Mouse (Mus musculus) liver, embryonic 14.5 days (tissue): ENCODE results near the gene Ccdc13. TPM values are rescaled to one million over a fixed set of nuclear protein-coding genes. Genes with fewer than 3 reads are reported as not detected.

Experiments
- ATAC-seq: fragments of 200-750 bp; cut with Nextera tagmentation; 2 replicates; pipeline ENCODE4 v1.8.0; 2017; ENCODE audit warnings: moderate number of reproducible peaks, mild to moderate bottlenecking, moderate library complexity; ENCODE audit not compliant: insufficient read depth
- DNase-seq, 3 experiments: peaks; one replicate each; pipeline ENCODE4 v3.0.0-alpha.2; 2012 to 2013; ENCODE audit warnings: low read depth in 3 of 3, low spot score in 3 of 3
- H3K27ac ChIP-seq: fragments of 300-500 bp; sonication (generic); 2 replicates; pipeline ENCODE4 v1.5.1; 2014; ENCODE audit warnings: moderate library complexity, mild to moderate bottlenecking, control low read depth, inconsistent platforms
- H3K27me3 ChIP-seq: fragments of 300-500 bp; sonication (generic); 2 replicates; pipeline ENCODE4 v1.6.1; 2014; ENCODE audit warnings: mild to moderate bottlenecking, low read length, moderate library complexity; ENCODE audit not compliant: control insufficient read depth, insufficient read depth
- H3K36me3 ChIP-seq: fragments of 300-500 bp; sonication (generic); replicated peaks from 2 replicates; pipeline ENCODE4 v1.6.1; 2014; ENCODE audit warnings: low read depth; ENCODE audit not compliant: control insufficient read depth, insufficient read depth
- H3K4me1 ChIP-seq, 2 experiments: fragments of 200-500 bp in 1 of 2; fragments of 300-500 bp in 1 of 2; sonication (generic) in 1 of 2; replicated peaks; 2 replicates each; pipeline ENCODE4 v1.6.1; 2012 to 2014; ENCODE audit warnings: antibody characterized with exemption in 1 of 2, inconsistent platforms in 1 of 2, low read length in 1 of 2; ENCODE audit not compliant: control insufficient read depth in 2 of 2, insufficient read depth in 2 of 2
- H3K4me2 ChIP-seq: fragments of 300-500 bp; sonication (generic); 2 replicates; pipeline ENCODE4 v1.6.1; 2014; ENCODE audit warnings: low read depth, mild to moderate bottlenecking, control low read depth, moderate library complexity
- H3K4me3 ChIP-seq, 2 experiments: fragments of 200-500 bp in 1 of 2; fragments of 300-500 bp in 1 of 2; sonication (generic) in 1 of 2; 2 replicates each; pipeline ENCODE4 v1.5.1; 2012 to 2014; ENCODE audit warnings: low read depth in 2 of 2, low read length in 2 of 2, mild to moderate bottlenecking in 2 of 2, control low read depth in 1 of 2, inconsistent platforms in 1 of 2, moderate library complexity in 1 of 2; ENCODE audit not compliant: insufficient read depth in 1 of 2
- H3K9ac ChIP-seq: fragments of 300-500 bp; sonication (generic); replicated peaks from 2 replicates; pipeline ENCODE4 v1.6.1; 2014; ENCODE audit warnings: mild to moderate bottlenecking, control low read depth, moderate library complexity
- H3K9me3 ChIP-seq: fragments of 300-500 bp; sonication (generic); 2 replicates; pipeline ENCODE4 v1.6.1; 2016; ENCODE audit warnings: low read length, mixed read lengths; ENCODE audit not compliant: control insufficient read depth
- CTCF ChIP-seq: IDR thresholded peaks from 2 replicates; pipeline ENCODE4 v1.5.1; 2016; ENCODE audit warnings: antibody characterized with exemption, low read depth, control low read depth
- EP300 ChIP-seq: IDR thresholded peaks from 2 replicates; pipeline ENCODE4 v1.6.1; 2016; ENCODE audit warnings: antibody characterized with exemption, low read depth
- WGBS: fragments of 180-500 bp; shearing (Covaris S2); extraction: QIAGEN DNeasy Blood & Tissue Kit; methylation state at CpG from one replicate; pipeline ENCODE4 v1.1.7; 2014; ENCODE audit not compliant: insufficient replicate concordance; 5-methylcytosine and 5-hydroxymethylcytosine counted together
- polyA plus RNA-seq, 2 experiments: library from polyadenylated mRNA; depleted of rRNA in 1 of 2; stranded (reverse) in 1 of 2; unstranded in 1 of 2; fragments of >200 nt; fragmentation: Nextera tagmentation in 1 of 2; extraction: Ambion mirVana in 1 of 2; gene quantifications; 2 replicates each; pipeline versions ENCODE4 v1.2.1 to v1.2.3; 2012 to 2014

Gene Ccdc13
- polyA plus RNA-seq, 2 experiments, result not detected

DNA sequence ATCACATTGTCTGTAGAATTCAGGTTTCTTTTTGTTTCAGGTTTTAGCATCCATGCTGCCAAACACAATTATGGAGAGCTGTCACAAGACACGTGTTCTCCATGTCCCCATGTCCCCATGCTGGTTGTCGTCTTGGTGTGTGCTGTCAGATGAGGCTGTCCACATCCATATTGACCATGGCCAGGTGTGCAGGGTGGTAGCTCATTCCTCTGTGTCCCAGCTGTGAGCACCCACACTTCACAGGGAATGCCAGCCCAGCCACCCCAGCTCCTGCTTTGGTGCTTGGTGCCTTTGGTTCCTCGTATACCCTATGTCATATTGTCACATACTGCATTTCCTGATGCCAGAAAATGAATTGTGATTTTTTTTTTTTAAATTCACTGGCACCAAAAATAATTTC lies 84.6 kb downstream of the Ccdc13 start:
- Histone ChIP-seq H3K9ac (no peak overlapping the region), H3K4me2 (no peak overlapping the region), H3K36me3 (peaks cover 59% of the 10 kb centered on the region), H3K4me1 (0 out of 4 replicates have a peak, but pooled peaks cover 0 to 3% of the 10 kb centered on the region in 2 experiments), H3K27me3 (peaks cover 14% of the 10 kb centered on the region), H3K4me3 (no peak overlapping the region), H3K27ac (no peak overlapping the region), H3K9me3 (no peaks in the 10 kb centered on the region)
- 78% methylated on average over 3 of the region's 3 CpGs for WGBS
- ATAC-seq (no peak), DNase-seq (no peak)
- TF ChIP-seq EP300 (no peak), CTCF (no peak)

DNA sequence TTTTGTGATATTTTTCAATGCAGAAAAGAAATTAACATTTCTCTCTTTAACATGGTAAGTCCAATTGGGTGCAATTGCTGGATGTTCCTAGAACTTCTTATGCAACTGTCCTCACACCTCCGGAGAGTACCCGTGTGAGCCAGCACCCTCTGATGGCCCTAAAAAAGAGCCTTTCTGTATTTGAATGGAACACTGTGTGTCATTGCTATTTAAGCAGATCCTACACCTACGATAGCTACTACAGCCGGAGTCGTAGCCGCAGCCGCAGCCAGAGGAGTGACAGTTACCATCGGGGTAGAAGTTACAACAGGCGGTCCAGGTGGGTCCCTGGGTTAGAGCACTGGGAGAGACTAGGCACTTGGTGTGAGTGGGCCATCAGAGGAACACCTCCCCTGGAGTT lies 86.5 kb downstream of the Ccdc13 start:
- ATAC-seq, result no peak
- no peak overlapping the region for H3K4me3 ChIP-seq
- H3K36me3 ChIP-seq, result peaks cover 78% of the 10 kb centered on the region
- H3K4me1 ChIP-seq, result no peaks in the 10 kb centered on the region
- no peaks in the 10 kb centered on the region for H3K27me3 ChIP-seq
- H3K27ac ChIP-seq, result no peak overlapping the region
- no peaks in the 10 kb centered on the region for H3K9me3 ChIP-seq
- 88% methylated on average over 9 of the region's 9 CpGs for WGBS
- TF ChIP-seq CTCF (no peak), EP300 (no peak)
- no peak for DNase-seq
- H3K9ac ChIP-seq, result no peak overlapping the region
- no peak overlapping the region for H3K4me2 ChIP-seq

Other genes with a start within 250 kb of the Ccdc13 start
- not detected in 2 replicates for gene Lyzl4, start 197.4 kb downstream of the Ccdc13 start, polyA plus RNA-seq (2012; rRNA removed)
- gene Lyzl4, start 197.4 kb downstream of the Ccdc13 start, polyA plus RNA-seq (2014; fragmentation: Nextera tagmentation; extraction: Ambion mirVana), result 0.15 TPM in 1 of 2 replicates, not detected in the other
- gene Vipr1, start 196.7 kb downstream of the Ccdc13 start, polyA plus RNA-seq (2012; rRNA removed), result 0.17 and 0.26 TPM in 2 replicates
- gene Vipr1, start 196.7 kb downstream of the Ccdc13 start, polyA plus RNA-seq (2014; fragmentation: Nextera tagmentation; extraction: Ambion mirVana), result 0.46 and 0.59 TPM in 2 replicates
- gene Sec22c, start 134.0 kb downstream of the Ccdc13 start, polyA plus RNA-seq (2012; rRNA removed), result 1.6 and 1.8 TPM in 2 replicates
- 2.2 and 2.9 TPM in 2 replicates for gene Sec22c, start 134.0 kb downstream of the Ccdc13 start, polyA plus RNA-seq (2014; fragmentation: Nextera tagmentation; extraction: Ambion mirVana)
- gene Ss18l2, start 129.1 kb downstream of the Ccdc13 start, polyA plus RNA-seq (2012; rRNA removed), result 23.4 and 24.8 TPM in 2 replicates
- gene Ss18l2, start 129.1 kb downstream of the Ccdc13 start, polyA plus RNA-seq (2014; fragmentation: Nextera tagmentation; extraction: Ambion mirVana), result 76.8 and 83.3 TPM in 2 replicates
- gene Nktr, start 120.3 kb downstream of the Ccdc13 start, polyA plus RNA-seq (2012; rRNA removed), result 29.5 and 41.5 TPM in 2 replicates
- gene Nktr, start 120.3 kb downstream of the Ccdc13 start, polyA plus RNA-seq (2014; fragmentation: Nextera tagmentation; extraction: Ambion mirVana), result 18.5 and 24.0 TPM in 2 replicates
- gene Zfp651, start 80.1 kb downstream of the Ccdc13 start, polyA plus RNA-seq (2012; rRNA removed), result 1.8 and 2.3 TPM in 2 replicates
- gene Zfp651, start 80.1 kb downstream of the Ccdc13 start, polyA plus RNA-seq (2014; fragmentation: Nextera tagmentation; extraction: Ambion mirVana), result 0.52 and 0.75 TPM in 2 replicates
- gene Klhl40, start 61.9 kb downstream of the Ccdc13 start, polyA plus RNA-seq (2012; rRNA removed), result 0.04 TPM in 1 of 2 replicates, not detected in the other
- gene Klhl40, start 61.9 kb downstream of the Ccdc13 start, polyA plus RNA-seq (2014; fragmentation: Nextera tagmentation; extraction: Ambion mirVana), result 0.05 TPM in 1 of 2 replicates, not detected in the other
- gene Hhatl, start 47.0 kb downstream of the Ccdc13 start, polyA plus RNA-seq (2012; rRNA removed), result 0.05 TPM in 1 of 2 replicates, not detected in the other
- gene Hhatl, start 47.0 kb downstream of the Ccdc13 start, polyA plus RNA-seq (2014; fragmentation: Nextera tagmentation; extraction: Ambion mirVana), result not detected in 2 replicates
- gene Higd1a, start 18.9 kb upstream of the Ccdc13 start, polyA plus RNA-seq (2012; rRNA removed), result 12.9 and 20.8 TPM in 2 replicates
- gene Higd1a, start 18.9 kb upstream of the Ccdc13 start, polyA plus RNA-seq (2014; fragmentation: Nextera tagmentation; extraction: Ambion mirVana), result 97.4 and 119 TPM in 2 replicates
- 0.07 and 0.08 TPM in 2 replicates for gene Ackr2, start 58.9 kb upstream of the Ccdc13 start, polyA plus RNA-seq (2012; rRNA removed)
- 0.20 and 0.37 TPM in 2 replicates for gene Ackr2, start 58.9 kb upstream of the Ccdc13 start, polyA plus RNA-seq (2014; fragmentation: Nextera tagmentation; extraction: Ambion mirVana)
- gene Cyp8b1, start 76.8 kb upstream of the Ccdc13 start, polyA plus RNA-seq (2012; rRNA removed), result 0.67 and 0.74 TPM in 2 replicates
- gene Cyp8b1, start 76.8 kb upstream of the Ccdc13 start, polyA plus RNA-seq (2014; fragmentation: Nextera tagmentation; extraction: Ambion mirVana), result 1.5 and 1.8 TPM in 2 replicates
- 0.08 and 0.14 TPM in 2 replicates for gene Fam198a, start 111.5 kb upstream of the Ccdc13 start, polyA plus RNA-seq (2012; rRNA removed)
- gene Fam198a, start 111.5 kb upstream of the Ccdc13 start, polyA plus RNA-seq (2014; fragmentation: Nextera tagmentation; extraction: Ambion mirVana), result 0.10 and 0.13 TPM in 2 replicates
- gene Pomgnt2, start 157.6 kb upstream of the Ccdc13 start, polyA plus RNA-seq (2012; rRNA removed), result 1.9 and 2.0 TPM in 2 replicates
- 1.7 and 2.2 TPM in 2 replicates for gene Pomgnt2, start 157.6 kb upstream of the Ccdc13 start, polyA plus RNA-seq (2014; fragmentation: Nextera tagmentation; extraction: Ambion mirVana)